Mouse (Mus musculus) activated CD4-positive, CD25-positive, alpha-beta regulatory T cell (primary cell): Measurements from ENCODE around the gene Prr23a3. TPM values are rescaled to one million over a fixed set of nuclear protein-coding genes. Genes with fewer than 3 reads are reported as not detected.

ENCODE experiments used
- polyA plus RNA-seq, 2 experiments: library from polyadenylated mRNA; unstranded; fragments of 100-300 nt; shearing (Covaris generic); gene quantifications; one replicate each; pipeline ENCODE4 v1.2.1; 2017

Prr23a3 gene
- polyA plus RNA-seq = under 1 TPM in 1 of 2 experiments, not detected in 1; 0.21 TPM

DNA sequence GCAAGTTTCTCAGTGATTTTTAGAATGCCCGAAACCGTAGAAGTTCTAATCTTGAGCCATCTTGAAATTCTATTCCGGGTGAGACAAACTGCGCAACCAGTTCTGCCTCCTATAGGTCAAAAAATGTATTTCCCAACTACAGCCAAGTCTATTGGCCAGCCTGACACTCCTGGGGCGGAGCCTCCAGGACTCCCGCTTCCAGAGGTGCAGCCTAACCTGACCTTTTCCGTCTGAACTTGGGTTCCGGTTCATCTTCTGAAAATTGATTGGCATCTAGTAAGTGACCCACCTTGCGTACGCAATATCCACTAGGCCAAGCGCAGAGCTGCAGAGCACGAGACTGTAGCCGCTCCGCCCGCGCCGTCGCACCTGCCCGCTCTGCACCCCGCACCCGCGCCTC lies at the start of gene Prr23a3:
Gene Prr23a3 (plus strand): TSS at position 197 of the 400 bp plus-strand sequence.

GRCm38 (mm10) chr9:98842117-98842516 lies 22.4 kb upstream of the Prr23a3 start, which contains the start of gene Prr23a1:
TSS of gene Prr23a1 (plus strand) at chr9:98842503.

DNA sequence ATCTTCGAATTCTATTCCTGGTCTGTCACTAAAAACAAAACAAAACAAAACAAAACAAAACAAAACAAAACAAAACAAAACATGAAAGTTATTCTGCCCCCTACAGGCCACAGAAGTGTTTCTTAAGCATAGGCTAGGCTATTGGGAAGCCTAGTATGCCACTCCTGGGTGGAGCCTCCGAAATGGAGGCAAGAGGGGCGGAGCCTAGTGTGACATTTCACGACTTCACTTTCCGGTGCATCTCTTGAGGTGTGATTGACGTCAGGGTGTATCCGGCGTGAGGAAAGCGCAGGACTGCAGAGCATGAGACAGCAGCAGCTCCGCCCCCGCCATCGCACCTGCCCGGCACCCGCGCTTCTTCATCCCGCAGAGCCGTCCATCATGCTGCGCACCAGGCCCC lies 8.4 kb upstream of the Prr23a3 start, which contains the start of gene Prr23a2:
Gene Prr23a2 (plus strand): TSS at position 285 of the 400 bp plus-strand sequence.

DNA sequence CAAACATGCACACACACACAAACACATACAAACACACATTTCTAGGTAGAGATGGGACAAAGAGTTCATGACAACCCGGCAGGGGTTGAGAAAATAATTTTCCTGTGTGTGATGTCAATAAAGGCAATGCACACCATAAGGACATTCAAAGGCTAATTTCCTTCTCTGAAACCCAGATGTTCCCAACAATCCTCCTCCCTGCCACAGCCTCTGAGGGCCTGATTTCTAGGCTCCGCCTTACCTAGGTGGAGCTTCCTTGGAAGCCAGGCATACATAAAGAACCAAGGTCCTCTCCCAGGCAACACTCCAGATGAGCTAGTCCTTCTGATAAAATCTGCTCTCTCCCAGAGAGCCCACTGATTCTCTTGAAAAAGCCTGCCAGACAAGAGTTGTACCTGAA lies 38.3 kb downstream of the Prr23a3 start, which contains the start of gene 7420426K07Rik:
Gene 7420426K07Rik (plus strand): TSS at position 301 of the 400 bp plus-strand sequence.

Other genes with a start within 250 kb of the Prr23a3 start
- gene Prr23a1, start 22.3 kb upstream of the Prr23a3 start, polyA plus RNA-seq = under 1 TPM in 1 of 2 experiments, not detected in 1; 0.26 TPM
- gene Prr23a2, start 8.3 kb upstream of the Prr23a3 start, polyA plus RNA-seq = not detected
- not detected for gene 7420426K07Rik, start 38.4 kb downstream of the Prr23a3 start, polyA plus RNA-seq
- gene Foxl2, start 90.5 kb downstream of the Prr23a3 start, polyA plus RNA-seq = under 1 TPM in 1 of 2 experiments, not detected in 1; 0.33 TPM
- 10 to 100 TPM; 81.1 to 89.8 TPM for gene Faim, start 121.6 kb downstream of the Prr23a3 start, polyA plus RNA-seq
- 1 to 10 TPM; 1.1 TPM for gene Gm1123, start 170.9 kb downstream of the Prr23a3 start, polyA plus RNA-seq